In the genomic region with DNA sequence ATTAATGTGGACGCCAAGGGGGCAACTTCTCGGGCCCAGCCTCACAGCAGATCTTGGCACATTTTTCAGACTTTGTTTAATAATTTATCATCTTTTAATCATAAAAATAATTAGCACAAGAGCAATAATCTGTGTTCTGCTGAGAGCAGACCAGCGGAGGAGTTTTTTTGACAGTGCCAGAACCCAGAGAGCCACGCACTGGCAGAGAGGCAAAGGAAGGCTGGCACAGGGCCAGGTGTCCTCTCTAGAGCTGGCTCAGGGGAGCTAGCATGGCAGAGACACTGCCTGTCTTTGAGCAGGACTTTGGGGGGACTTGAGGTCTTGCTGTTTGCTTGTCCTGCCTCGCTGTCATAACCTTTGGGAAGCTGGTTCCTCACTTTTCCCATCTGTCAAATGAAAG, we compare ENCODE assay signal across 10 mouse cellular contexts.
A peak's percentile ranks its signal among the peaks of the same experiment; 100 is the strongest.
DNase-seq lines count a peak whose midpoint lies in the region; ATAC-seq and TF ChIP-seq lines count a peak whose summit lies in the region.
"Had no signal": no experiment of that assay in that cellular context is flagged by ENCODE, and none has a peak within 500 bp of the region (broad histone marks: within the 10 kb centered on the region; RNA-seq: fewer than 3 reads in every experiment).

No protein-coding gene starts in this region.

- no peaks in the 10 kb centered on the region for H3K9me3 ChIP-seq in lung, embryonic 14.5 days (ENCODE audit: low read depth, low read length)
- H3K9me3 ChIP-seq: embryonic facial prominence, embryonic 12.5 days had no signal

- no peaks in the 10 kb centered on the region for H3K36me3 ChIP-seq in lung, embryonic 14.5 days (ENCODE audit: insufficient read depth)
- H3K36me3 ChIP-seq: embryonic facial prominence, embryonic 12.5 days had no signal

- no peak overlapping the region for H3K4me3 ChIP-seq in lung, embryonic 14.5 days (ENCODE audit: low read depth, low read length)
- H3K4me3 ChIP-seq: embryonic facial prominence, embryonic 12.5 days had no signal

- H3K27ac ChIP-seq in lung, embryonic 14.5 days (ENCODE audit: low read depth) = no peak overlapping the region
- H3K27ac ChIP-seq: embryonic facial prominence, embryonic 12.5 days had no signal

- H3K4me1 ChIP-seq in lung, embryonic 14.5 days (ENCODE audit: insufficient read depth) = peaks cover 2% of the 10 kb centered on the region

- TF ChIP-seq CTCF in lung, embryonic 14.5 days (IDR thresholded peaks at IDR 0.05; ENCODE audit: low read depth) = no peak

- no peak for ATAC-seq in lung, embryonic 14.5 days (ENCODE audit: insufficient read depth)
- ATAC-seq in erythroblast, adult 5-6 weeks (replicated peaks; ENCODE audit: low FRiP score, poor library complexity, severe bottlenecking) = no peak

- 38% methylated on average over 5 of the region's 5 CpGs for WGBS in lung, embryonic 14.5 days

- DNase-seq in cerebellum, adult 18-20 months = peak; percentile 34 to 37
- no peak for DNase-seq in cerebellum, adult 11-12 months
- peak; percentile 49 for DNase-seq in lung, embryonic 14.5 days
- no peak for DNase-seq in lung, adult 18-20 months
- peak; percentile 26 for DNase-seq in cerebellum, adult 9-10 months
- peak; percentile 78 to 84 for DNase-seq in layer of hippocampus, postnatal 14 days (ENCODE audit: low spot score in 2 of 2)
- DNase-seq in thymus, postnatal 0 days (ENCODE audit: low spot score) = no peak
- DNase-seq: thymus, postnatal 4 days had no signal

- peaks cover 5% of the 10 kb centered on the region; the same call in 1 of the 2 replicates for H3K27me3 ChIP-seq in lung, embryonic 14.5 days (ENCODE audit: insufficient read depth, low read length)

- no peak overlapping the region for H3K9ac ChIP-seq in lung, embryonic 14.5 days
- H3K9ac ChIP-seq: embryonic facial prominence, embryonic 12.5 days had no signal

- no peak overlapping the region for H3K4me2 ChIP-seq in lung, embryonic 14.5 days
- H3K4me2 ChIP-seq: embryonic facial prominence, embryonic 12.5 days had no signal

Comparison
In these comparisons a context has a peak if more than half of its experiments do, and no peak if none do; other contexts are left out.
1. DNase-seq: peak in cerebellum, adult 18-20 months (2 of 2), lung, embryonic 14.5 days (single experiment), cerebellum, adult 9-10 months (single experiment) and layer of hippocampus, postnatal 14 days (2 of 2); none in cerebellum, adult 11-12 months (single experiment), lung, adult 18-20 months (0 of 2) and thymus, postnatal 0 days (single experiment).